Mouse (Mus musculus): ENCODE data around the gene Cdk6.

DNA sequence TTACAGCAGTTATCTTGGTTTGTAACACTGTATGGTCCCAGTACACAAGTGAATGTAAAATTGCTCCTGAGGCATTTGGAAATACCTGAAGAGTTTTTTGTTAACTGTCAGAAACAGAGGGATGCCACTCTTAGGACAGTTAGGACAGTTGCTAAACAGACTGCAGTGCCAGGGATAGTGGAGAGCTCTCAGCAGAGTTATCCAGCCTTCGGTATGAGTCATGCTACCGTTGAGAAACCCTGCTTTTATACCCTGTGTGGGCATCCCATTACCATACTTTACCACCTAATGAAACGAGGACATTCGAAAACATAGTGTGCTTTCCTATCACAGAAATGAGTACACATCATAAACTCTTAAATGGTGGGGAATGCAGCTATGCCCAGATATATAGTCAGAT, 25.8 kb downstream of the Cdk6 start:
- no peak for TF ChIP-seq POLR2A (IDR thresholded peaks at IDR 0.05; ENCODE audit: insufficient read depth, low read depth, low read length)
- no peak for TF ChIP-seq CTCF (IDR thresholded peaks at IDR 0.05)
- no peak for TF ChIP-seq EP300 (IDR thresholded peaks at IDR 0.05; ENCODE audit: insufficient read depth, low read depth, low read length)

Data from heart, adult 2 months (tissue).